Mouse (Mus musculus) embryonic facial prominence, embryonic 12.5 days (tissue): Measurements from ENCODE around the gene Rccd1. TPM values are rescaled to one million over a fixed set of nuclear protein-coding genes. Genes with fewer than 3 reads are reported as not detected.
A peak's percentile ranks its signal among the peaks of the same experiment; 100 is the strongest.

Experiments
- ATAC-seq: fragments of 200-750 bp; cut with Nextera tagmentation; 2 replicates; pipeline ENCODE4 v1.8.0; 2017; ENCODE audit not compliant: insufficient number of reproducible peaks, insufficient read depth, low FRiP score, low TSS enrichment
- H3K27ac ChIP-seq: fragments of 300-500 bp; sonication (generic); 2 replicates; pipeline ENCODE4 v1.5.1; 2016; ENCODE audit warnings: mild to moderate bottlenecking
- H3K27me3 ChIP-seq: fragments of 300-500 bp; sonication (generic); 2 replicates; pipeline ENCODE4 v1.6.1; 2016; ENCODE audit warnings: mild to moderate bottlenecking, moderate library complexity
- H3K36me3 ChIP-seq: fragments of 300-500 bp; sonication (generic); 2 replicates; pipeline ENCODE4 v1.6.1; 2016; ENCODE audit warnings: mild to moderate bottlenecking
- H3K4me1 ChIP-seq: fragments of 300-500 bp; sonication (generic); 2 replicates; pipeline ENCODE4 v1.6.1; 2016
- H3K4me2 ChIP-seq: fragments of 300-500 bp; sonication (generic); replicated peaks from 2 replicates; pipeline ENCODE4 v1.6.1; 2016; ENCODE audit warnings: mild to moderate bottlenecking, moderate library complexity
- H3K4me3 ChIP-seq: fragments of 300-500 bp; sonication (generic); 2 replicates; pipeline ENCODE4 v1.5.1; 2016; ENCODE audit warnings: mild to moderate bottlenecking
- H3K9ac ChIP-seq: fragments of 300-500 bp; sonication (generic); 2 replicates; pipeline ENCODE4 v1.6.1; 2016; ENCODE audit warnings: mild to moderate bottlenecking, moderate library complexity
- H3K9me3 ChIP-seq: fragments of 300-500 bp; sonication (generic); 2 replicates; pipeline ENCODE4 v1.6.1; 2016; ENCODE audit warnings: mild to moderate bottlenecking, moderate library complexity
- WGBS: fragments of 180-500 bp; shearing (Covaris S2); methylation state at CpG from one replicate; pipeline ENCODE4 v1.1.7; 2016; 5-methylcytosine and 5-hydroxymethylcytosine counted together
- polyA plus RNA-seq: library from polyadenylated mRNA; unstranded; fragments of >200 nt; fragmentation: Nextera tagmentation; extraction: Ambion mirVana; gene quantifications from 2 replicates; pipeline ENCODE4 v1.2.1, GENCODE M21; 2016

Rccd1 gene
- polyA plus RNA-seq, 1 experiment from 2014 or later: 14.3 TPM

GRCm38 (mm10) chr7:80343270-80344018 lies 19.2 kb upstream of the Rccd1 start:
- Histone ChIP-seq H3K4me1 (peaks cover 24% of the 10 kb centered on the region), H3K27me3 (no peaks in the 10 kb centered on the region), H3K9ac (peak overlapping the region; percentile 75), H3K9me3 (no peaks in the 10 kb centered on the region), H3K4me2 (peak overlapping the region; percentile 80), H3K36me3 (0 out of 2 replicates have a peak, but pooled peaks cover 3% of the 10 kb centered on the region), H3K4me3 (peak overlapping the region; percentile 59), H3K27ac (peak overlapping the region; percentile 65)
- 24% methylated on average over 19 of the region's 19 CpGs for WGBS
- no peak for ATAC-seq

- H3K4me1 ChIP-seq: peaks cover 29% of the 10 kb centered on the region
- H3K27me3 ChIP-seq: no peaks in the 10 kb centered on the region
- WGBS: under 1% methylated on average over 25 of the region's 25 CpGs
- peak within 1 kb of the TSS; percentile 80 for H3K4me2 ChIP-seq
- no peak for ATAC-seq
- peak within 1 kb of the TSS; percentile 75 for H3K9ac ChIP-seq
- H3K9me3 ChIP-seq: no peaks in the 10 kb centered on the region
- H3K27ac ChIP-seq: peak within 1 kb of the TSS; percentile 65
- H3K4me3 ChIP-seq: peak within 1 kb of the TSS; percentile 59
- H3K36me3 ChIP-seq: 0 out of 2 replicates have a peak, but pooled peaks cover 3% of the 10 kb centered on the region
Observed at GRCm38 (mm10) chr7:80342858-80343257, 18.6 kb upstream of the Rccd1 start, which contains the start of gene Hddc3. Hddc3 (plus strand) TSS chr7:80343104.

GRCm38 (mm10) chr7:80341793-80342192 lies 17.5 kb upstream of the Rccd1 start:
- peaks cover 31% of the 10 kb centered on the region for H3K4me1 ChIP-seq
- H3K36me3 ChIP-seq: peaks cover 10% of the 10 kb centered on the region
- WGBS: 78% methylated on average over 7 of the region's 7 CpGs
- H3K4me2 ChIP-seq: no peak overlapping the region
- H3K4me3 ChIP-seq: no peak overlapping the region
- no peaks in the 10 kb centered on the region for H3K27me3 ChIP-seq
- H3K27ac ChIP-seq: no peak overlapping the region
- ATAC-seq: no peak
- no peak overlapping the region for H3K9ac ChIP-seq
- no peaks in the 10 kb centered on the region for H3K9me3 ChIP-seq

GRCm38 (mm10) chr7:80340793-80341192 lies 16.5 kb upstream of the Rccd1 start, which contains the start of gene Unc45a:
Unc45a (minus strand) TSS chr7:80341005.
- H3K4me1 ChIP-seq: peaks cover 31% of the 10 kb centered on the region
- WGBS: 2% methylated on average over 11 of the region's 11 CpGs

GRCm38 (mm10) chr7:80339793-80340628 lies 15.8 kb upstream of the Rccd1 start:
- no peaks in the 10 kb centered on the region for H3K27me3 ChIP-seq
- peaks cover 25% of the 10 kb centered on the region for H3K36me3 ChIP-seq
- peak overlapping the region; percentile 60 for H3K4me3 ChIP-seq
- no peaks in the 10 kb centered on the region for H3K9me3 ChIP-seq
- ATAC-seq: peak; percentile 96
- peak overlapping the region; percentile 87 for H3K27ac ChIP-seq
- H3K4me2 ChIP-seq: peak overlapping the region; percentile 90
- peak overlapping the region; percentile 74 for H3K9ac ChIP-seq
- H3K4me1 ChIP-seq: peaks cover 31% of the 10 kb centered on the region
- WGBS: under 1% methylated on average over 45 of the region's 45 CpGs

More at GRCm38 (mm10) chr7:80340793-80341192, 16.5 kb upstream of the Rccd1 start, which contains the start of gene Unc45a:
- peak; percentile 47; the same call in 1 of the 2 replicates for ATAC-seq
- Histone ChIP-seq H3K4me2 (peak within 1 kb of the TSS; percentile 90), H3K4me3 (peak within 1 kb of the TSS; percentile 60), H3K27ac (peak within 1 kb of the TSS; percentile 87), H3K9ac (peak within 1 kb of the TSS; percentile 74), H3K36me3 (peaks cover 20% of the 10 kb centered on the region), H3K27me3 (no peaks in the 10 kb centered on the region), H3K9me3 (no peaks in the 10 kb centered on the region)

- Histone ChIP-seq H3K4me3 (peak overlapping the region; percentile 60), H3K27me3 (no peaks in the 10 kb centered on the region), H3K36me3 (peaks cover 31% of the 10 kb centered on the region), H3K9me3 (no peaks in the 10 kb centered on the region), H3K9ac (peak overlapping the region; percentile 74), H3K27ac (0 out of 2 replicates have a peak overlapping the region, but pooled peaks have one; percentile 46), H3K4me1 (peaks cover 31% of the 10 kb centered on the region), H3K4me2 (peak overlapping the region; percentile 90)
- no peak for ATAC-seq
- WGBS: 10% methylated on average over 17 of the region's 17 CpGs
Observed at GRCm38 (mm10) chr7:80339371-80339770, 15.1 kb upstream of the Rccd1 start.

- 81% methylated on average over 3 of the region's 3 CpGs for WGBS
- ATAC-seq: no peak
- no peak overlapping the region for H3K4me2 ChIP-seq
- peaks cover 55% of the 10 kb centered on the region for H3K36me3 ChIP-seq
- H3K9me3 ChIP-seq: no peaks in the 10 kb centered on the region
- H3K4me3 ChIP-seq: no peak overlapping the region
- peaks cover 25% of the 10 kb centered on the region for H3K4me1 ChIP-seq
- H3K9ac ChIP-seq: no peak overlapping the region
- no peak overlapping the region for H3K27ac ChIP-seq
- no peaks in the 10 kb centered on the region for H3K27me3 ChIP-seq
Observed at GRCm38 (mm10) chr7:80336932-80337331, 12.7 kb upstream of the Rccd1 start.

- H3K36me3 ChIP-seq: peaks cover 76% of the 10 kb centered on the region
- no peaks in the 10 kb centered on the region for H3K9me3 ChIP-seq
- no peak for ATAC-seq
- no peak overlapping the region for H3K4me3 ChIP-seq
- WGBS: 92% methylated on average over 4 of the region's 4 CpGs
- H3K4me2 ChIP-seq: no peak overlapping the region
- H3K4me1 ChIP-seq: peaks cover 17% of the 10 kb centered on the region
- H3K9ac ChIP-seq: no peak overlapping the region
- H3K27me3 ChIP-seq: no peaks in the 10 kb centered on the region
- no peak overlapping the region for H3K27ac ChIP-seq
Observed at GRCm38 (mm10) chr7:80334848-80335247, 10.6 kb upstream of the Rccd1 start.

- H3K27me3 ChIP-seq: no peaks in the 10 kb centered on the region
- ATAC-seq: no peak
- H3K9me3 ChIP-seq: no peaks in the 10 kb centered on the region
- no peaks in the 10 kb centered on the region for H3K4me1 ChIP-seq
- no peak overlapping the region for H3K9ac ChIP-seq
- H3K27ac ChIP-seq: no peak overlapping the region
- H3K4me2 ChIP-seq: no peak overlapping the region
- no peak overlapping the region for H3K4me3 ChIP-seq
- WGBS: 96% methylated on average over 19 of the region's 19 CpGs
- H3K36me3 ChIP-seq: peaks cover 100% of the 10 kb centered on the region
Observed at GRCm38 (mm10) chr7:80331433-80331832, 7.2 kb upstream of the Rccd1 start.

GRCm38 (mm10) chr7:80330278-80330677 lies 6.0 kb upstream of the Rccd1 start:
- no peak overlapping the region for H3K27ac ChIP-seq
- H3K27me3 ChIP-seq: no peaks in the 10 kb centered on the region
- WGBS: 92% methylated on average over 8 of the region's 8 CpGs
- H3K36me3 ChIP-seq: peaks cover 100% of the 10 kb centered on the region
- H3K9ac ChIP-seq: no peak overlapping the region
- H3K4me2 ChIP-seq: no peak overlapping the region
- no peak for ATAC-seq
- H3K4me3 ChIP-seq: no peak overlapping the region
- peaks cover under 1% of the 10 kb centered on the region; the same call in 1 of the 2 replicates for H3K4me1 ChIP-seq
- no peaks in the 10 kb centered on the region for H3K9me3 ChIP-seq

- Histone ChIP-seq H3K4me1 (peaks cover 13% of the 10 kb centered on the region), H3K9ac (no peak overlapping the region), H3K27ac (no peak overlapping the region), H3K27me3 (no peaks in the 10 kb centered on the region), H3K4me2 (no peak overlapping the region), H3K9me3 (no peaks in the 10 kb centered on the region), H3K4me3 (no peak overlapping the region), H3K36me3 (peaks cover 62% of the 10 kb centered on the region)
- WGBS: 93% methylated on average over 19 of the region's 19 CpGs
- ATAC-seq: no peak
Observed at GRCm38 (mm10) chr7:80326076-80326475, 1.8 kb upstream of the Rccd1 start.
